Mouse (Mus musculus): ENCODE data around the gene Vav2.

The Vav2 gene

DNA sequence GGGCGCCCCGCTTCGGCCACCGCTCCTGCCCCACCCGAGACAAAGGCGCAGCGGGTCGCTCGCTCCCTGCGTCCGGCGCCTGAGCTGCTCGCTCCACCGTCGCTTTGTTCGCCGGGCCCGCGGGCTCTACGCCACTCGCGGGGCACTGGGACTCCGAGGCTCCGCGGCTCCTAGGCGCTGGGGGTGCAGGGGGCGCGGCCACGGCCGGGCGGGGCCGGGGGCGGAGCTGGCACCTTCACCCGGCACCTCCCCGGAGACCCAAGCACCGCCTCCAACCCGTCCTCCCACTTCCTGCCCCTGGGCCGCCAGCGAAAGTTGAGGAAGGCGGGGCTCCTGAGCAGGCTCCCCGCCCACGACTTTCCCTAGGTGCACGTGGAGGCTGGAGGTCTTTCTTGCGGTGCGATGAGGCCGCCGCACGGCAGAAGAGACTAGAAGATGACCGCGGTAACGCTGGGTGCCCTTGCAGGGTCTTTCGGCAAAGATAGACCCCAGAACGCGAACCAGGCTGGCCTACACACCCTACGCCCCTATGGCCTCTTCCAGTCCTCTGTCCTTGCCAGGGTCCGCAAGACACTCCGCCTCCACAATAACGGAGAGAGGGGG is at the start of gene Vav2:
TSS of gene Vav2 (minus strand) at position 179 of the 603 bp plus-strand sequence.
- DNase-seq (ENCODE audit: low read depth): peak; percentile 90

- peak; percentile 85 for DNase-seq (ENCODE audit: low read depth)
These were observed 48.9 kb upstream of the Vav2 start for GRCm38 (mm10) chr2:27475495-27476302.

DNA sequence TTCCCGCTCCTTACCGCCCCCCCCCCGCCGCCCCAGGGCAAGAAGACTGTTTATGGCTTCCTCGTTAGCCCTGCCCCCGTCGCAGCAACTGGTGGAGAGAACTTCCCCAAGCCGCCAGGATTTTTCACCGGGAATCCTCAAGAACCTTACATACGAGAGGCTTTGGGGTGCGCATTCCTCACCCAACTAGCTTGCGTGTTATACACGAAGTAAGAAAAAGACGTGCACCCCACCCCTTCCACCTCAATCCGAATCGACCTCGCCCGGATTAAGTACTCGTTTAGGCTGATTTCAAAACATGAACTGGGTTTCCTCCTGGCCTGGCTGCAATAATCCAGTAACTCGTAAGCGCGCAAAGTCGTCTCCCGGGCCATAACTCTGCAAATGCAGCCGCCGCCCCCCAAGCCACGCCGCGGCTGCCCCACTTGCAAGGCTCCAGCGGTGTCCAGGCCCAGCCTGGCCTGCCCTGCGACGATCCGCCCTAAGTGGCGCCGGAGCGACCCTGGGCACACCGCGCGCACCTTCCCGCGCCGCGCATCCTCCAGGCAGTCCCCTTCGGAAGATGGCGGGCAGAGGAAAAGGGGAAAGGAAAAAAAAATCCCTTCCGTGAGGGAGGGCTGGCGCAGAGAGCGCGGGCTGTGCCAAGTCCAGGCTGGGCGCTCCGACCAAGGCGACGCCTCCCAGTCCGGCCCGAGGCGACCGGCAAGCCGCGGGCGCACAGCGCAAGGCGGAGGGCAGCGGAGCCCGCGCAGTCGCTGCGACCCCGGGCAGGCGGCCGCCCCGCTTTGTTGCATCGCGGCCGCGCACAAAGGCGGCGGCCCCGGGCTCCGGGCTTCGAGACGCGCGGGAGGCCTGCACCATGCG is 48.0 kb upstream of the Vav2 start:
- no peak for DNase-seq (ENCODE audit: low read depth)

GRCm38 (mm10) chr2:27473911-27474310 is 47.1 kb upstream of the Vav2 start:
- no peak for DNase-seq (ENCODE audit: low read depth)

DNA sequence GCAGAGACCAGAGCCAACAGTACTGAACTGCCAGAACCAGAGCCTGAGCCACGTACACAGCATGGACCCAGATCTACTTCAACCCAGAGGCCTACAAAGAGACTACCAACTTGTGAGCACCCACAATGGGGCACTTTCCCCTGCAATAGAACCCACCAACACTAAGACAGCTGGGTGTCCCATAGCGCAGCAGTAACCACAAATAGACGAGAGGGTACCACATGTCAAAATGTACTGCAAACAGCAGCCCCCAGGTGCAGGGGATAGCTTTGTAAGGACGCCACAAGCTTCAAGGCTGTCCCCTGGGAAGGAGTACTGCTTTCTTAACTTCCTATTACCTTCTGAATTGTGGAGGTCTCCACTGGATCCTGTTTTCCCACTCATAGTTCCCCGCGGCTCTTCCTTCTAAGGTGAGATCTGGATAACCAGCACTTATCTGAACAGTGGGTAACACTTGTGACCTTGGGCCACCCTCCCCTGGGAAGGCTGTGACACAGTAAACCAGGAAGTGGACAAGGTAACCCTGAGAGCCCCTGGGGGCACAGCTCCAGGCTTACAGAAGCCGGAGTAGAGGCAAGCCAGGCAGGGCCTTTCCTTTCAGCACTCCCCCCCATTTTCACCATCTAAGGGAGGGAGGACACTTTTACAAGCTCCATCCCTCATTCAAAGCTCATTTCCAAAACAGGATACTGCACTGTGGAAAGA is 46.4 kb upstream of the Vav2 start:
- no peak for DNase-seq (ENCODE audit: low read depth)

GRCm38 (mm10) chr2:27471170-27471584 is 44.3 kb upstream of the Vav2 start:
- DNase-seq (ENCODE audit: low read depth): no peak

GRCm38 (mm10) chr2:27470535-27470934 is 43.7 kb upstream of the Vav2 start:
- DNase-seq (ENCODE audit: low read depth): peak; percentile 51

- DNase-seq (ENCODE audit: low read depth): no peak
These were observed 43.1 kb upstream of the Vav2 start for GRCm38 (mm10) chr2:27469991-27470355.

GRCm38 (mm10) chr2:27469292-27469990 is 42.6 kb upstream of the Vav2 start:
- no peak for DNase-seq (ENCODE audit: low read depth)

- no peak for DNase-seq (ENCODE audit: low read depth)
These were observed 36.1 kb upstream of the Vav2 start for GRCm38 (mm10) chr2:27462901-27463300.

DNA sequence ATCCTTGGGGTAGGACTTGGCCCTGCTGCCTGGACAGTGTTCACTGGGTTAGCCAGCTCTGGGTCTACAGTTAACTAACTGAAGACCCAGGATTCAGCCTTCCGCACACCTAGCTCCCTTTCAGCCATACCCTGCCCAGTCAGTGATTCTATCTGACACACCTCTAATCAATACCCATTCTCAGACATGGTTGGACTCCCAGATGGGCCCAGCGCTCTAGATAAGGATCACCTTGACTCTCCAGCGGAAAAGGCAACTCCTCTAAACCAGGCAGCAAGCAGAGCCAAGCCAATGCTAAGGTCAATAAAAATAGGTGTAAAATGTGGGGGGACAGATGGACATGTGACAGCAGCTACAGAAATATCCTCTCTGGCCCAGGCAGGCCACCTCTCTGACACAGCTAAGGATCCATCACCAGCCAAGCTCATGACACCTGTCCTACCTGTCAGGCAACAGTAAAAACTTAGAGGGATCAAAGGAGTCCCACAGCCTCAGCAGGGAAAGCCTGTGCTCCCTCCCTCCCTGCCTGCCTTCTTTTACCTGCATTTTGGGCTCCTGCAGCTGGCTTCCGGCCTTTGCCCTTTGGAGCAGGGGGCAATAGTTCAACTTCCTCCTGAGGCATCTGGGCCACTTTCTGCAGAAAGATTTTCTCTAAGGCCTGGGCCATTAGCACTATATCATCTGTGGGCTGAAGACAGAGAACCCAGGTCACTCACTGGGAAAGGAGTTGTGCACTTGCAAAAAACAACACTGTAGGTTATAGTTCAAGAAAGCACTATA is 35.2 kb upstream of the Vav2 start:
- DNase-seq (ENCODE audit: low read depth): no peak

DNA sequence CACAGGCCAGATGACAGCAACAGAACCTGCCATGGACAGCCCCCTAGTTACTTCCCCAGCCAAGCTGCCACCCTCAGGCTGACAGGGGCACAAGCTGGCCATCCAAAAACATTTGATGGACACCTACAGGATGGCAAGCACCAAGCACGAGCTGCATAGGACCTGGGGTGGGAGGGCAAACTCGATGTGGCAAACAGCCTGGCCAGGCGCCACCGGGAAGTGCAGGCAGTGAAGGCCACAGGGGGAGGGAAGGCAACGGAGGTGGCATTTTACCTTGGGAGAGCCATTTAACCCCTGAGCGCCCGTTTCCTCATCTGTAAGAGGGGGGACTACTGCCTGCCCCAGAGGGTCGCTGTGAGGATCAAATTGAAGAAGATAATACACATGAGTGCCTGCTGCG is 33.8 kb upstream of the Vav2 start:
- DNase-seq (ENCODE audit: low read depth): no peak

DNA sequence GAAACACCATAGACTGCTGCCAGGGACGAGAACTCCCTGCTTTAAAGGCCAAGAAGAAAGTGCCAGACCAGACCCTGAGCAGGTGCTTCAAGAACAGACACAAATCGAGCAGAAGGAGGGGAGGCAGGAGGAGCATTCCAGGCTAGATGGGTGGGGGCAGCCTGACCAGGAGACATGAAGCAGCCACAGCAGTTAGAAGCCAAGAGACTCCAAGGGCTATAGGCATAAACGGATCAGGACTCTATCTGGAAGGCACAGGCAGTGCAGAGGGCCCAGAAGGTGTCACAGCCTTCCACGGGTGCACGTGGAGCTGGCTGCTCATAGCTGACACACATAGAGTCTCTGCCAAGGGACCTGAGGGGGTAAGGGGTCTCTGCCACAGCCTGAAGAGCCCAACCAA is 33.3 kb upstream of the Vav2 start:
- no peak for DNase-seq (ENCODE audit: low read depth)

DNA sequence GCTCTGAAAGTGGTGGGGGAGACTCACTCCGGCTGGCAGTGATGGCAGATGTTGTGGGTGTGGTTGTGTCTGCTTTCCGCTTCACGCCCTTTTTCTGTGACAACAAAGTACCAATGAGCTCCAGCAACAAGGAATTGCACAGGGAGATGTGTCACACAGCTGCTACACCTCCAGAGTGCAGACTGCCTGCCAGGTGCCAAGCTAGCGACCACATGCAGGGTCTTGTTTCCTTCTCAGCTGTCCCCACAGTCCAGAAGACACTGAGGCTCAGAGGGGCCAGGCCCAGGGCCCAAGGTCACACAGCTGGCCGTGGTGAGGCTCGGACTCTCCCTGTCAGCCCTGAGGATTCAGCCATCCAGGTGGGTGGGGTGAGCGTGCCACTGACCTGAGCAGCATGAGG is 32.9 kb upstream of the Vav2 start:
- no peak for DNase-seq (ENCODE audit: low read depth)

GRCm38 (mm10) chr2:27450226-27450625 is 23.4 kb upstream of the Vav2 start:
- no peak for DNase-seq (ENCODE audit: low read depth)

DNA sequence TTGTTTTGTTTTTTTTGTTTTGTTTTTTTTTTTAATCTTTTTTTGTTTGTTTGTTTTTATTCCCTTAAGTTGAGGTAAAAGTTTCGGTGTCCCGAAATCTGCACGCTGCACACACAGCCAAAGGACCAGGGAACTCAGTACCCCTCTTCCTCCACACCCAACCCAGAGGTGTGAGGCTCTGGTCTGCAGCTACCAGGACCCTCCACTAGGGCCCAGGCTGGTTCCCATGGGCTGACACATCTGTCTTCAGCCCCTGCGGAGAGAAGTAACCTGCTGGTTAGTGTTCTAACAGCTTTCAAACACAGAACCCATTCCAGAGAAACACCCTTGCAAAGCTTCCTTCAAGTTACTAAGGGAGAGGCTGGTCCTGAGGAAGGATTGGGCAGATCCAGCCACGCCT is 20.9 kb upstream of the Vav2 start:
- no peak for DNase-seq (ENCODE audit: low read depth)

DNA sequence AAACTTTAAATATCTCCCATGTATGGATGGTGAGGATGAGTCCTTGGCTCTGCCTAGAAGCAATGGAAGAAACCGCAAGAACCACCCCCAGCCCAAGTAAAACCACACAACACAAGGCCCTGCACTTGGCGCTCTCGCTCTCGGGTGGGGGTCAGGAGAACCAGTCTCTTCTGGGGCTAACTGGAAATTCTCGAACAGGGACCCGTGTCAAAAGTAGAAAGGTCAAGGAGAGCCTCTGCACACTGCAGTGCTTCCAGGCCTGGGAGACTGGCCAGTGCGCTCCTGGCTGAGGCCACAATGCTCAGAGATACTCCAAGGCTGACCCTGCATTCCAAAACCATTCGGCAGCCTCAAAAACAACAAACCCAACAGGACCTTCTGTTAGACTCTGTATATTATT is 20.0 kb upstream of the Vav2 start:
- DNase-seq (ENCODE audit: low read depth): no peak

- DNase-seq (ENCODE audit: low read depth): no peak
These were observed 19.1 kb upstream of the Vav2 start for GRCm38 (mm10) chr2:27445910-27446309.

GRCm38 (mm10) chr2:27443450-27443708 is 16.5 kb upstream of the Vav2 start:
- no peak for DNase-seq (ENCODE audit: low read depth)

GRCm38 (mm10) chr2:27442708-27443449 is 16.0 kb upstream of the Vav2 start:
- no peak for DNase-seq (ENCODE audit: low read depth)
